Mouse (Mus musculus): Measurements from ENCODE around the gene Pfkfb1. TPM values are rescaled to one million over a fixed set of nuclear protein-coding genes. Genes with fewer than 3 reads are reported as not detected.

Pfkfb1 gene
- polyA plus RNA-seq, 1 experiment from 2014 or later, result 5.5 TPM

GRCm38 (mm10) chrX:150593266-150594035 is 5.4 kb downstream of the Pfkfb1 start:
- no peak overlapping the region for H3K4me3 ChIP-seq
- peaks cover 18% of the 10 kb centered on the region for H3K27me3 ChIP-seq
- H3K36me3 ChIP-seq, result no peaks in the 10 kb centered on the region
- H3K9ac ChIP-seq, result no peak overlapping the region
- H3K4me2 ChIP-seq, result no peak overlapping the region
- no peak overlapping the region for H3K27ac ChIP-seq
- no peaks in the 10 kb centered on the region for H3K4me1 ChIP-seq
- H3K9me3 ChIP-seq, result no peaks in the 10 kb centered on the region
- WGBS, result 87% methylated on average over 12 of the region's 12 CpGs
- no peak for ATAC-seq (ENCODE audit: insufficient number of reproducible peaks, insufficient read depth, low FRiP score, low TSS enrichment, low read depth)

- Histone ChIP-seq H3K27me3 (peaks cover 20% of the 10 kb centered on the region), H3K4me2 (no peak overlapping the region), H3K4me1 (no peaks in the 10 kb centered on the region), H3K36me3 (no peaks in the 10 kb centered on the region), H3K9ac (no peak overlapping the region), H3K9me3 (no peaks in the 10 kb centered on the region), H3K4me3 (no peak overlapping the region), H3K27ac (no peak overlapping the region)
- no peak for ATAC-seq (ENCODE audit: insufficient number of reproducible peaks, insufficient read depth, low FRiP score, low TSS enrichment, low read depth)
- 86% methylated on average over 3 of the region's 3 CpGs for WGBS
Observed at GRCm38 (mm10) chrX:150594176-150594575, 6.1 kb downstream of the Pfkfb1 start.

GRCm38 (mm10) chrX:150595016-150595760 is 7.2 kb downstream of the Pfkfb1 start:
- no peak overlapping the region for H3K4me2 ChIP-seq
- no peaks in the 10 kb centered on the region for H3K4me1 ChIP-seq
- no peak for ATAC-seq (ENCODE audit: insufficient number of reproducible peaks, insufficient read depth, low FRiP score, low TSS enrichment, low read depth)
- no peak overlapping the region for H3K9ac ChIP-seq
- 75% methylated on average over 9 of the region's 9 CpGs for WGBS
- no peaks in the 10 kb centered on the region for H3K9me3 ChIP-seq
- H3K27me3 ChIP-seq, result peaks cover 14% of the 10 kb centered on the region
- no peaks in the 10 kb centered on the region for H3K36me3 ChIP-seq
- H3K27ac ChIP-seq, result no peak overlapping the region
- H3K4me3 ChIP-seq, result no peak overlapping the region

GRCm38 (mm10) chrX:150598882-150599281 is 10.9 kb downstream of the Pfkfb1 start:
- H3K36me3 ChIP-seq, result no peaks in the 10 kb centered on the region
- 88% methylated on average over 2 of the region's 2 CpGs for WGBS
- ATAC-seq (ENCODE audit: insufficient number of reproducible peaks, insufficient read depth, low FRiP score, low TSS enrichment, low read depth), result no peak

GRCm38 (mm10) chrX:150636421-150636820 is 48.4 kb downstream of the Pfkfb1 start:
- no peak overlapping the region for H3K9ac ChIP-seq
- H3K27ac ChIP-seq, result no peak overlapping the region
- H3K4me3 ChIP-seq, result no peak overlapping the region
- no peaks in the 10 kb centered on the region for H3K9me3 ChIP-seq
- ATAC-seq (ENCODE audit: insufficient number of reproducible peaks, insufficient read depth, low FRiP score, low TSS enrichment, low read depth), result no peak
- no peaks in the 10 kb centered on the region for H3K4me1 ChIP-seq
- H3K4me2 ChIP-seq, result no peak overlapping the region
- H3K36me3 ChIP-seq, result no peaks in the 10 kb centered on the region
- WGBS, result 65% methylated on average over 1 of the region's 1 CpGs
- H3K27me3 ChIP-seq, result no peaks in the 10 kb centered on the region; the same call in 1 of the 2 replicates

More at GRCm38 (mm10) chrX:150598882-150599281, 10.9 kb downstream of the Pfkfb1 start:
- Histone ChIP-seq H3K4me1 (no peaks in the 10 kb centered on the region), H3K9me3 (no peaks in the 10 kb centered on the region), H3K9ac (no peak overlapping the region), H3K4me3 (no peak overlapping the region), H3K4me2 (no peak overlapping the region), H3K27ac (no peak overlapping the region), H3K27me3 (peaks cover 6% of the 10 kb centered on the region; the same call in 1 of the 2 replicates)

GRCm38 (mm10) chrX:150656122-150656907 is 68.3 kb downstream of the Pfkfb1 start:
- peak; percentile 62 for ATAC-seq (ENCODE audit: insufficient number of reproducible peaks, insufficient read depth, low FRiP score, low TSS enrichment, low read depth)
- Histone ChIP-seq H3K36me3 (peaks cover 16% of the 10 kb centered on the region; the same call in 1 of the 2 replicates), H3K4me3 (peak overlapping the region; percentile 55), H3K4me2 (peak overlapping the region; percentile 56), H3K27me3 (peaks cover 11% of the 10 kb centered on the region), H3K9ac (peak overlapping the region; percentile 71), H3K9me3 (no peaks in the 10 kb centered on the region), H3K4me1 (no peaks in the 10 kb centered on the region), H3K27ac (peak overlapping the region; percentile 57; the same call in 1 of the 2 replicates)
- WGBS, result 45% methylated on average over 33 of the region's 44 CpGs

- H3K36me3 ChIP-seq, result 0 out of 2 replicates have a peak, but pooled peaks cover 13% of the 10 kb centered on the region
- ATAC-seq (ENCODE audit: insufficient number of reproducible peaks, insufficient read depth, low FRiP score, low TSS enrichment, low read depth), result peak; percentile 90
- H3K4me3 ChIP-seq, result peak within 1 kb of the TSS; percentile 55
- H3K4me1 ChIP-seq, result no peaks in the 10 kb centered on the region
- H3K9ac ChIP-seq, result peak within 1 kb of the TSS; percentile 71
- 23% methylated on average over 37 of the region's 37 CpGs for WGBS
- H3K27ac ChIP-seq, result peak within 1 kb of the TSS; percentile 57; the same call in 1 of the 2 replicates
- H3K27me3 ChIP-seq, result peaks cover 11% of the 10 kb centered on the region
- no peaks in the 10 kb centered on the region for H3K9me3 ChIP-seq
- peak within 1 kb of the TSS; percentile 56 for H3K4me2 ChIP-seq
Observed at GRCm38 (mm10) chrX:150656908-150657796, 69.1 kb downstream of the Pfkfb1 start, which contains the start of gene Tro. TSS of gene Tro (minus strand) at chrX:150657583.

GRCm38 (mm10) chrX:150657797-150658118 is 69.7 kb downstream of the Pfkfb1 start:
- Histone ChIP-seq H3K27me3 (peaks cover 11% of the 10 kb centered on the region), H3K36me3 (0 out of 2 replicates have a peak, but pooled peaks cover 11% of the 10 kb centered on the region), H3K4me1 (no peaks in the 10 kb centered on the region), H3K27ac (no peak overlapping the region), H3K4me3 (peak overlapping the region; percentile 55; the same call in 1 of the 2 replicates), H3K4me2 (peak overlapping the region; percentile 56), H3K9me3 (no peaks in the 10 kb centered on the region), H3K9ac (no peak overlapping the region)
- no peak for ATAC-seq (ENCODE audit: insufficient number of reproducible peaks, insufficient read depth, low FRiP score, low TSS enrichment, low read depth)
- WGBS, result 35% methylated on average over 3 of the region's 3 CpGs

GRCm38 (mm10) chrX:150662809-150663208 is 74.8 kb downstream of the Pfkfb1 start:
- Histone ChIP-seq H3K9ac (no peak overlapping the region), H3K4me3 (no peak overlapping the region), H3K27ac (no peak overlapping the region), H3K9me3 (no peaks in the 10 kb centered on the region), H3K36me3 (no peaks in the 10 kb centered on the region), H3K4me1 (no peaks in the 10 kb centered on the region), H3K4me2 (no peak overlapping the region), H3K27me3 (peaks cover 15% of the 10 kb centered on the region)
- ATAC-seq (ENCODE audit: insufficient number of reproducible peaks, insufficient read depth, low FRiP score, low TSS enrichment, low read depth), result no peak
- 34% methylated on average over 4 of the region's 4 CpGs for WGBS

- no peak for ATAC-seq (ENCODE audit: insufficient number of reproducible peaks, insufficient read depth, low FRiP score, low TSS enrichment, low read depth)
- Histone ChIP-seq H3K36me3 (no peaks in the 10 kb centered on the region), H3K9me3 (no peaks in the 10 kb centered on the region), H3K4me1 (no peaks in the 10 kb centered on the region), H3K4me3 (no peak overlapping the region), H3K27ac (no peak overlapping the region), H3K4me2 (no peak overlapping the region), H3K27me3 (peaks cover 3% of the 10 kb centered on the region; the same call in 1 of the 2 replicates), H3K9ac (no peak overlapping the region)
- WGBS, result 55% methylated on average over 1 of the region's 1 CpGs
Observed at GRCm38 (mm10) chrX:150677505-150677904, 89.5 kb downstream of the Pfkfb1 start.
